Mouse (Mus musculus) adrenal gland, adult 8-10 months (tissue): Measurements from ENCODE around the gene Prpf40a. TPM values are rescaled to one million over a fixed set of nuclear protein-coding genes. Genes with fewer than 3 reads are reported as not detected.

Source experiments
- DNase-seq: peaks from one replicate; pipeline ENCODE4 v3.0.0; 2022
- total RNA-seq, 4 experiments: library from RNA; stranded (reverse); gene quantifications; 2 replicates each; pipeline ENCODE4 v1.2.4; 2022

Prpf40a gene
- total RNA-seq, result 10 to 100 TPM; 76.1 to 81.2 (median 76.7) TPM

DNA sequence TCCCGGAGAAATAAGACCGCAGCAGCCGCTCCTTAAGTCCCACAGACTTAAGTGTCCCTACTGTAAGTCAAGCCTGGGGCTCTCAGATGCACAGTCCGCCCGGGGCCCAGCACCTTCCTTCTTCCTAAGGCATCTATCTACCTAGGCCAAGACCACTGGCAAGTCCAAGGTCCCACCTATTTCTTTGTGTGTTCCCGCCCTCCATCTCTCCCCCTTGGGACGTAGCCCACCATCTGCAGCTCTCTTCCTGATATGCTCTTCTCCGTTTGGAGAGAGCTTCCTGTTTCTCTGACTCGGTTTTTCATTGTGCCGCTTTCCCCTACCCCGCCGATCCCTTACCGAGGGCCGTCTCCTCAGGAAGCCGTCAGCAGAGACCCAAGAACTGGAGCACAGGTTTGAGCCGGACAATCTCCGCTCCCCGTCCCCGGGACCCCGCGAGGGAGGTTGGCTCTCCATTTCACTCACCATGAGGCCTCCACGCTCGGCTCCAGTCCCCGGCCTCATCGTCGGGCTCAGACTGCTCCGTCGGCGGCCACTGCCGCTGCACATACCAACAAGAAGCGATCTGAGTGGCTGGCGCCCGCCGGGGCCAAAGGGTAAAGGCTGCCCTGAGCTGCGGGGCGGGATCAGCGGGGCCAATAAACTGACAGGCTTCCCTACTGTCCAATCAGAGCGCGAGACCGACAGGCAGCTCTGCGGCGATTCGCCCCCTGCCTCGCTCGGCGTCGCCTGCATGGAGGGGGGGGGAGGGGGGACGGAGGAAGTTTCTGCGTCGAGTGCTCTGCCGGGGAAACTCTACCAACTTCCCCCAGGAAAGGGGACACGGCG lies at the start of gene Prpf40a:
Gene Prpf40a, minus strand, starts transcription at position 601 of the 828 bp plus-strand sequence.
- peak; percentile 99 for DNase-seq

- DNase-seq, result no peak
Measured at GRCm38 (mm10) chr2:53222242-53222641, 31.2 kb upstream of the Prpf40a start.

DNA sequence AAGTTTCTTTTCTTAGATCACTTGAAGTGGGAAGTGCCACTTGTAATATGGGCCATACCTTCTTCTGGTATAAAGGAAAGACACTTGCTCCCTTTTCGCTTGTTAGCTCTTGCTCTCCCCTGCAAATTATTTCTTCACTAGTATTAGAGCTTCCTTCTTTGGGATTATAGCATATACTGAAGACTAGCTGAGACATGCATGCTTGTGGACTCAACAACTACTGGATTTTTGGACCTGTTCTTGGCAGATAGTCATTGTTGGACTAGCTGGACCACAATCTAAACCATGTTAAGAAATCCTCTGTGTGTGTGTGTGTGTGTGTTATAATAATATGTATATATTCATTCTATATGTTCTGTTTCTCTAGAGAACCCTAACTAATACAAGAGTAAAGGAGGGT lies 22.4 kb upstream of the Prpf40a start:
- DNase-seq, result no peak

DNA sequence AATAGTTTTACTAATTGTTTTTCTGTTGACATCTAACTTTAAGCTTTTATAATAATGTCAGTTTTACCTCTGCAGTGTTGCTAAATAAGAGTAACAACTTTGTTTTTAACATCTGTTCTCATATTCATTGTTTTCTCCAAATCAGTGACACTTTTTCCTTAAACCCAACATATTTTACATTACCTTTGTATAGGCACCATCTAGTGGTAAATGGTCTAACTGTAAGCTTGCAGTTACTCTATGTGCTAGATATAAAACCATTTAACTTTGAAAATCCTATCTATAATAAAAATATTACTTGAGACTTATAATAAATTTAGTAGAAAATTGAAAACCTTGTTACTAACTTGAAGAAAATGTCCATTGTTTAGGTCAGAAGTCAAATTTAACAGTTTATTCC lies 15.7 kb upstream of the Prpf40a start:
- DNase-seq, result no peak

GRCm38 (mm10) chr2:53204373-53205274 lies 13.5 kb upstream of the Prpf40a start:
- peak; percentile 65 for DNase-seq

DNA sequence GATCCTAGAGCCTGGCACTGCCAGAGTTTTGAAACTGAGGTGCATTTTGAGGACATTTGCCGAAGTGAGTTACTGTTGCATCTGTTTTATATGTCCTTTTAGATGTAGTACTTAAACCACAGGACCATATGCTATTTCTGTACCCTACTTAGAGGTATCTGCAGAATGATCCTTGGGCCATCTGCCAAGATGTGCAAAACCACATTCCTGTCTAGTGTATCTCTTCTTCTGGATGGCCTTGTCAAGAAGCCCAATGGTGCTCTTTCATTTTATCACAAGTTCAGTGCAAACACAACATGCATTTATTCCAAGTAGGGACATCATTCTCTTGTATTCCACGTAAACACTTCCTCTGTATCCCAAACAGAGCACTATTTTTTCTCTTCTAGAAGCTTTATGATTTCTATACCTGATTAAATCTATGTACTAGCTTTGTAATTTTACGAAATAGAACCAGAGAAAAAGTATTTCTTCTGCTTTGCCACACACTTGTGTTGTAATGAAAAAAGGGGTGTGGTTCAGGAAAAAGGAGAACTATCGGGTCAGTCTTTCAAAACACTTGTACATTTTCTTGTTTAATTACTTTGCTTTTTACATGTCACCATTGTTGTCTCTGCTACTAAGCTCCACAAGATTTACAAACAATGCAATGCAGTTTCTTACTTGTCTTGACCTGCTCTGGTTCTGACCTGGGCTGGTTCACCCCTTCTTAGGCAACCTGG lies 9.2 kb upstream of the Prpf40a start:
- peak; percentile 70 for DNase-seq

GRCm38 (mm10) chr2:53199203-53199602 lies 8.1 kb upstream of the Prpf40a start:
- no peak for DNase-seq

GRCm38 (mm10) chr2:53196431-53196830 lies 5.3 kb upstream of the Prpf40a start:
- DNase-seq, result no peak

DNA sequence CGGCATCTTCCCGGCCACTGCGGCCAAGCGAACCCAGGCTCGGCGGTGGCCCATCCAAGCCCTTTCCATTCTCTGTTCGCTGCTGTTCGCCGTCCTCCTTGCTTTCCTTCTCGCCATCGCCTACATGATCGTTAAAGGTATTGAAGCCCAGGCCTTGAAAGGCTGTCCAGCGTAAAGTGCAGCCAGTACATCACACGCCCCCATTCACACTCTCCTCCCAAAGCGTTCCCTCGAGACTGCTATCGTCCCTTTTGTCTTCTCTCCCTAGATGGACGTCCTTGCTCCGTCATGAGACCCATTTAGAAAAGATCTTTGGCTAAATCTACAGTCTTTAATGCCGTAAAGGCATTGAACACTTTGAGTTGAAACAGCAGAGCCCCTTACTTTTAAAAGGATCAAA lies 1.3 kb upstream of the Prpf40a start:
- no peak for DNase-seq

DNA sequence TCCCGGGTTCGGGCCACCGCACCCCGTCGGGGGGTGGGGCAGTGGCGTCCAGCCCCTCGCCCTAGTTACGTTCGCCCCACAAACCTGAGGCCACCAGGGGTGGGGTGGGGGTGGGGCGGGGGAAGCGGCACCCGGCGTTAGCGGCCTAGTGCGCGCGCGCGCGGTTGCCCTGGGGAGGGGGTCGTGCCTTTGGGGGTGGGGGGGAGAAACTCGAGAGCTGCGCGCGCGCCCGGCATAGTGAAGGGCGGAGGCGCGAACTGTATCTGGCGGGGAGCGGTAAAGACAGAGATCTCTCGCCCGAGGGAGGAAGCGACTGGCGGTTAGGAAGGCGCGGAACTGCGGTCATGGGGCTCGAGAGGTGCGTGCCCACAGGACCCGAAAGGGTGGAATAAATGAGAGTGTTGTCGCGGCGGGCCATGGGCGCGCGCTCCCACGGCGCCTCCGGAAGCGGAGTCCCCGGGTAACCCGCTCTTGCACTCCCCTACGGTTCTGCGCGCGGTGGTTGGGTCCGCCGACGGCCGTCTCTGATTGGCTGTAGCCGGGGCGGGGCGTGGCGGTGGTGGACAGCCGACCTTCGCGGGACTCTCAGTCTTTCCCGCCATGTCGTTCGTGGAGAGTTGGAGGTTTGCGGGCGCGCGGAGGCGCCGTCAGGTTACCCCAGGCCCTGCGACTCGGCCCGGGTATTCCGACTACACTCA lies 588 bp upstream of the Prpf40a start, which contains the start of gene Arl6ip6:
Gene Arl6ip6, plus strand, starts transcription at position 204 of the 698 bp plus-strand sequence.
- DNase-seq, result peak; percentile 96

DNA sequence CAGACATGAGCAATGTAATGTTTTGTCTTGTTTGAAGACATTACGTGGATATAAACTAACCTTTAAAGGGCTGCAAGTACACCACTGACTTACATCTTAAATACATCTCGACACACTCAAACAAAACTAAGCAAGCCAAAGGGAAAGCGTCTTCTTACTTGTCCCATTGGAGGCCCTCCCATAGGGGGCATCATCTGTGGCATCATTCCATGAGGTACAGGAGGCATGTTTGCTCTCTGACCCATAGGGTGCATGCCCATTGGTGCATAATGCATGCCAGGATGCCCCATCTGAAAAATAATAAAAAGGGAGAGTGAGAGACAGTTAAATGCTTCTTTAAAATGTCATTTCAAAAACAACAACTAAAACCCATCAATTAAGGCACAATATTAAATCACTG lies 1.3 kb downstream of the Prpf40a start:
- DNase-seq, result no peak

DNA sequence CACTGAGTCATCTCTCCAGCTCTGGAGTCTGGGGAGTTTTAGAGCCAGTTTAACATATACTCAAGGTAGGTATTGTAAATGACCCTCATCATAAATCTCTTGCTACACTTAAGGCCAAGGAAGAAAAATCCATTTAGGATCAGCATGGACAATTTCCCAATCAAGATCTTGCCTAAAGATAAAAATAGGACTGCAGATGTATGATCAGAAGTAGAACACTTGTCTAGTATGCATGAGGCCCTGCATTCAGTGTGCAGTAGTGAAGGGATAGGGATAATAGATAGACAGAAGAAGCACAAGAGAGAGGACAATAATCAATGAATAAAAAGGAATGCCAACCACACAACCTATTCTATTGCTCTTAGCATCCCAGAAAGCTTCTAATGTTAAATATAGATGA lies 11.2 kb downstream of the Prpf40a start:
- no peak for DNase-seq

DNA sequence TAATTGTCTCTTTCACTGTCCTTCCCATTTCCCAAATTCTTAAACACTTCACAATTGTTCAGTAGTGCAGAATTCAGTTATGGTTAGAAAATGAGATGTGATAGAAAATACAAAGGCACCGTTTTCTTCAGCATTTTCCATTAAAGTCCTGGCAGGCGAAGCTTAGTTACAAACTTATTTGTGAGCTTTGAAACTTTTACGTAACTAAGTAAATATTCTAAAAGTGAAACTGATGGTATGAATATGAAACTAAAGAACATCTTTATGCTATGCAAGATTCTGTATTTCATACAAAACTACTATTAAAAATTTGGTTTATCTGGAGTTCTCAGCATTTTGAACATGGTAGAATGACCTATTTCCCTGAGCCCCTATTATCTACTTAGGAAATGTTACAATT lies 12.1 kb downstream of the Prpf40a start:
- DNase-seq, result no peak

- DNase-seq, result no peak
Measured at GRCm38 (mm10) chr2:53173966-53174365, 17.1 kb downstream of the Prpf40a start.

DNA sequence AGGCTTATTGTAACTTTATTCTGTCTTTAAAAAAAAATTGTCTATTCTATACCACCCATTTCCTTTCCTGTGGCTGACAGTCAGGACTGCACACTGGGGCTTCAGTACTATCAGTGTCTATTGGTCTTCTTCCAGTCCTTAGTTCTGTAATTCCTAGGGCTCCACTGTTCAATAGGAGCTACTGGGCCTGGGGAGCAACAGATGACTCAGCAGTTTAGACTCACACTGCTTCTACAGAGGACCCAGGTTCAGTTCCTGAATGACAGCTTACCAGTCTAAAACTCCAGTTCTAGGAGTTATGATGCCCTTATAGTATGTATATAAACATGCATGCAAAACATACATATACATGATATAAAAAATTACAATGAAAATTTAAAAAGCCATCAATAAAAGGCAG lies 44.2 kb downstream of the Prpf40a start:
- DNase-seq, result no peak

GRCm38 (mm10) chr2:53131567-53131966 lies 59.5 kb downstream of the Prpf40a start:
- no peak for DNase-seq

- no peak for DNase-seq
Measured at GRCm38 (mm10) chr2:53129070-53129469, 62.0 kb downstream of the Prpf40a start.

DNA sequence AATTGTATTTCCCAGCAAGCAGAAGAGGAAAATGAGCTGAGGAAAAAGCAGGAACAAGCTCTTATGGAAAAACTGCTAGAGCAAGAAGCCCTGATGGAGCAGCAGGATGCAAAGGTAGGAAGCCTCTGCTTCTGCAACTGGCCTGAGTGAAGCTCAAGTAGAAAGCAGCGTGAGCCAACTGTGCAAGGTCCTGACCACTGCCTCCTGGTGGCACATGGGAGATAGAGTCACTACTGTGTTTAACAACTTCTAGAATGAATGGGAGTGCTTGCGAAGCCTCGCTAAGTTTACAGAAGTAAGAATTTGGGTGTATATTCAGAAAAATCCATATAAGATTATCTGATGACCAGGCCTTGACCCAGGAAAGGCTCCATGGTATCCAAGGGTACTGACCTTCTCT lies 65.1 kb downstream of the Prpf40a start:
- DNase-seq, result no peak

DNA sequence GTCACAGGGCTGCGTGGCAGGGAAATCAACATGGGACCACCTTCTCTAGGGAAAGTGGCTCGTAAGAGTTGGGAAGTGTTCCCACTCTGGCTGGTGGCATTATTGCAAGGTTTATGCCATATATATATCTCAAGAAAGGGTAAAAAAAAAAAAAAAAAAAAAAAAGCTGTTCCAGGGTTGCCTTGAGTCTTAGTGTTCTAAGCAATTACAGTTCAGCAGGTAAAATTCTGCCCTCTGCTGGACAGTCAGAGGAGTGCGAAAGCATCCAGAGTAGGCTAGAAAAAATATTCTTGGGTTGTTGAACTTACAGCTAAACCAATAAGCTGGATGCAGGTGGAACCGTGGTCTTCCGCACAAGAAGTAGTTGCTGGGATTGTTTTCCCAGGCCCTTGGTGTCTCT lies 69.3 kb downstream of the Prpf40a start:
- DNase-seq, result no peak

DNA sequence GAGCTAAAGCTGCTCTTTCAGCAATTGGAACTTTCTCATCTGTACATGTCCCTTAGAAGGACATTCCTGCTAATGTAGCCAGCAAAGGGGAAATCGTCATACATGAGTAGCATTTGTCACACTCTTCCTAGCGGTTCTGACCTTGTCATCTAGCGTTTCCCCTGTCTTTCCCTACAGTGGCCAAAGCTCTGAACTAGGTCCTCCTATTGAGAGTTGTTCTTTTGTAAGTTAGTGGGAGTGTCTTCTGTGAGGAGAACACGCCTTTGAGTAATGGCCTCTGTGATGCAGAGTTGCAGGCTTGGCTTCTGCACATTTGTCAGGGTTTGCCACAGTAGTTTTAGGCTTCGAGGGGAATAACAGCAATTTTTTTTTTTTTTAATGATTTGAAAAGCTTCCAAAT lies 82.5 kb downstream of the Prpf40a start:
- no peak for DNase-seq

DNA sequence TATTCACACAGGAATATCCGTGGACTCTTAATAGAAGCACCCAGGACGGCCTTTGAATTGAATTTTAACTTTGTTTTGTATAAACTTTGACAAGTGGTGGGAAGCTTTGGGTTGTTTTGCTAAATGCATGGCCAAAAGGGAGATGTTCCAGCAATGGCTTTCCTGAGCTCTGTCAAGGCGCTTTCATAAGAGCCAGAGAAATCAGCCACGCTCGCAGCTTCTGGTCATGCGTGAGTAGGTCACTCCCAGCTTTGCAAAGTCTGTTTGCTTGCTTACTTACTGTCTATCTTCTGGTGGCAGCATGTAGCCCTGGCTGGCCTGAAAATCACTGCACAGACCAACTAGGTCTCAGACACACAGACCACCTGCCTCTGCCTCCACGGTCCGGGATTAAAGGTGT lies 84.6 kb downstream of the Prpf40a start:
- no peak for DNase-seq

- DNase-seq, result no peak
Measured at GRCm38 (mm10) chr2:53106056-53106455, 85.0 kb downstream of the Prpf40a start.
